Mouse (Mus musculus) thymus, adult 2 months (tissue): ENCODE data around the gene Ano10. TPM values are rescaled to one million over a fixed set of nuclear protein-coding genes. Genes with fewer than 3 reads are reported as not detected.

ENCODE experiments used
- DNase-seq: peaks from one replicate; pipeline ENCODE4 v3.0.0; 2021
- H3K27ac ChIP-seq: fragments of 200-500 bp; 2 replicates; pipeline ENCODE4 v1.5.1; 2012; ENCODE audit warnings: low read length, control low read depth; ENCODE audit not compliant: control insufficient read depth, insufficient read depth
- H3K27me3 ChIP-seq: fragments of 200-500 bp; 2 replicates; pipeline ENCODE4 v1.6.1; 2012; ENCODE audit warnings: mild to moderate bottlenecking, low read length, moderate library complexity, mixed read lengths; ENCODE audit not compliant: control insufficient read depth, insufficient read depth
- H3K36me3 ChIP-seq: fragments of 200-500 bp; 2 replicates; pipeline ENCODE4 v1.6.1; 2012; ENCODE audit warnings: mild to moderate bottlenecking, low read length, moderate library complexity; ENCODE audit not compliant: control insufficient read depth, insufficient read depth
- H3K4me1 ChIP-seq: fragments of 200-500 bp; replicated peaks from 2 replicates; pipeline ENCODE4 v1.6.1; 2012; ENCODE audit warnings: low read length; ENCODE audit not compliant: control insufficient read depth, insufficient read depth
- H3K4me3 ChIP-seq: fragments of 200-500 bp; 2 replicates; pipeline ENCODE4 v1.5.1; 2012; ENCODE audit warnings: mild to moderate bottlenecking, low read length, control low read depth, moderate library complexity; ENCODE audit not compliant: control insufficient read depth, insufficient read depth
- CTCF ChIP-seq: fragments of 200-500 bp; IDR thresholded peaks from 2 replicates; pipeline ENCODE4 v1.5.1; 2012; ENCODE audit warnings: mild to moderate bottlenecking, control low read depth, low read length, moderate library complexity, borderline replicate concordance; ENCODE audit not compliant: control insufficient read depth, poor library complexity, insufficient read depth; ENCODE audit errors: extremely low read depth
- POLR2A ChIP-seq: fragments of 200-500 bp; IDR thresholded peaks from 2 replicates; pipeline ENCODE4 v1.6.1; 2012; ENCODE audit warnings: mild to moderate bottlenecking, low read length, control low read depth, moderate library complexity; ENCODE audit not compliant: control insufficient read depth, poor library complexity, insufficient read depth; ENCODE audit errors: extremely low read depth
- WGBS: fragments of 180-500 bp; shearing (Covaris S2); methylation state at CpG from one replicate; pipeline ENCODE4 v1.1.7; 2018; 5-methylcytosine and 5-hydroxymethylcytosine counted together
- polyA plus RNA-seq: library from polyadenylated mRNA; depleted of rRNA; stranded (reverse); fragments of >200 nt; gene quantifications from 2 replicates; pipeline ENCODE4 v1.2.3, GENCODE M21; 2012

The Ano10 gene
- polyA plus RNA-seq, 1 experiment = 41.3 TPM

DNA sequence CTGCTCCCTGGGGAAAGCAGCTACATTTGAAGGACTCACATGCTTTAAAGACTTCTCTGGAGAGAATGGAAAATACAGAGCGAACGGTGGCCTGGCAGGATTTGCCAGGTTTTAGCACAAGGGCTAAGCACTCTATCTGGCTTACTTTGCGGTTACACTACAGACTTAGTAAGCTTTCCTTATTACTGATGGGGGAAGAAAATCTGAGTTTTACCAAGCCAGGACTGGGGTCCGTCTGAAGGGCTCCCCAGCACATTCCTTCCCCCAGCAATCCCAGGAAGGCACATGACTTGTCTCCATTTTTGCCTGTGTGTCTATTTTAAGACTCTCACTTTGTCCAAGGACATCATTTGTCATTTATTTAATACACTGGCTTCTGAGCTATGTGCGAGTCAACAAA lies 97.2 kb downstream of the Ano10 start:
- H3K4me3 ChIP-seq = no peak overlapping the region
- H3K4me1 ChIP-seq = peaks cover 18% of the 10 kb centered on the region
- 99% methylated on average over 5 of the region's 5 CpGs for WGBS
- H3K36me3 ChIP-seq = no peaks in the 10 kb centered on the region
- no peak for TF ChIP-seq CTCF
- no peak for TF ChIP-seq POLR2A
- no peaks in the 10 kb centered on the region for H3K27me3 ChIP-seq
- DNase-seq = no peak
- no peak overlapping the region for H3K27ac ChIP-seq

DNA sequence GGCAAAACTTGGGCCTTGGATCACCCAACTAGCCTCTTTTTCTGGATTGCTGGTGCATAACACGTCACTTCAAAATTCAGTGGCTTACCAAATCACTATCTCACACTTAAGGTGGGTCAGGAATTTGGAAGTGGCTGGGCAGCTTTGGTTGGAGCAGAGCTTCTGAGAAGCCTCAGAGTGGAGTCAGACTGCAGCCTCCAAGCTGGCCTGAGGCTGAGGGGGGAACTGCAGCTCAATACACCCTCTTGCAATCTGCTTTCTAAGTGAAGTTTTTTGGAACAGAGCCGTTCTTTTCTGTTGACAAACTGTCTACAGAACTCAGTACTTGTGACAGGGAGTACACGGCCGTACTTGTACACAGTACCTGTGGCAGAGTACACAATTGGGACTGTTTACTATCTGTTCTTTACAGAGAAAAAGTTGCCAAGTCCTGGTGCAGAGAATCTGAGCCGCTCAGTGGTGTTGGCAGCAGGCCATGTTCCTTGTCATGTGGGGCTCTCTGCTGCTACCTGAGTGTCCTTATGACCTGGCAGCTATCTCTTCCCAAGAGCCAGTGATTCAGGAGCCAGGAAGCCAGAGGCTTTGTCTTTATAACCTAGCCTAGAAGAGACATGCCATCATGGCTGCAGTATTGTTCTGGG lies 99.1 kb downstream of the Ano10 start:
- no peak overlapping the region for H3K27ac ChIP-seq
- DNase-seq = no peak
- WGBS = 95% methylated on average over 5 of the region's 5 CpGs
- H3K27me3 ChIP-seq = no peaks in the 10 kb centered on the region
- no peak for TF ChIP-seq POLR2A
- no peak for TF ChIP-seq CTCF
- H3K36me3 ChIP-seq = no peaks in the 10 kb centered on the region
- no peak overlapping the region for H3K4me3 ChIP-seq
- H3K4me1 ChIP-seq = peaks cover 24% of the 10 kb centered on the region

DNA sequence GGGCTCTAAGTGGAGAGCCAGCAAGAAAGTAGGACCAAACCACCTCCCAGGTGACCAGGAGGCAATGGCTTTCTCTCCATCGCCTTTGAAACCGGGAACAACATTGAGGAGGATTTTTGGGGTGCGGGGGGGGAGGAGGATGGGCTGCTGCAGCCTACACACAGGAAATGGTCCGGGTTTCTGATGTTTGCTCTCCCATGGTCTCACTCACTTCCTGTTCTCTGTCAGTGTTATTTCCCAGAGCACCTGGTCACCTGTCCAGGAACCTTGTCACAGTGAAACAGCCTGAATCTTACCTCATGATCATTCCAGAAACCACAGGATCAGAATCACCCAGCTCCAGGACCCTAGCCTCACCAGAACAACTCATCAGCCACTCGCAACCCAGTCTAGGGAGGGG lies 100.4 kb downstream of the Ano10 start:
- H3K27me3 ChIP-seq = no peaks in the 10 kb centered on the region
- no peak overlapping the region for H3K4me3 ChIP-seq
- H3K36me3 ChIP-seq = no peaks in the 10 kb centered on the region
- TF ChIP-seq POLR2A = no peak
- no peak for TF ChIP-seq CTCF
- DNase-seq = no peak
- H3K4me1 ChIP-seq = peaks cover 32% of the 10 kb centered on the region
- peak overlapping the region; percentile 55; the same call in 1 of the 2 replicates for H3K27ac ChIP-seq
- 42% methylated on average over 5 of the region's 5 CpGs for WGBS

DNA sequence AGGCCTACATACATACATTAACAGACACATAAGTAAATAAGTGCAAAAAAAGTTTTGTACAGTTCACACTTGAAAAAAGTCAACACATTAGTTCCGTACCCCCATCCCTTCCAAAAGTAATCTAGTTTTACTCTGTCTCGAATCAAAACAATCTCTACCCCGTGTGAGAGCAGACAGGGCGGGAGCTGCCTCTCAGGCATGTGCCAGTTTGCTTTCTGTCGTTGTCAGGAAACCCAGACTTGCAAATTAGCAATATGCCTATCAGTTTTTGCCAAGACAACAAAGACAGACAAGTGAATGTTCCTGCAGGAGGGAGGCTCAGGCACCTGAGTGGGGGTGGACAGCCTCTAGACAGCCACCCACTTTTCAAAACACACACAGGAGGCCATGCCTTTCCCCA lies 100.9 kb downstream of the Ano10 start:
- TF ChIP-seq POLR2A (no peak), CTCF (no peak)
- Histone ChIP-seq H3K27ac (peak overlapping the region; percentile 55; the same call in 1 of the 2 replicates), H3K4me3 (no peak overlapping the region), H3K27me3 (no peaks in the 10 kb centered on the region), H3K4me1 (peaks cover 34% of the 10 kb centered on the region), H3K36me3 (no peaks in the 10 kb centered on the region)
- no peak for DNase-seq
- 50% methylated on average over 5 of the region's 5 CpGs for WGBS

DNA sequence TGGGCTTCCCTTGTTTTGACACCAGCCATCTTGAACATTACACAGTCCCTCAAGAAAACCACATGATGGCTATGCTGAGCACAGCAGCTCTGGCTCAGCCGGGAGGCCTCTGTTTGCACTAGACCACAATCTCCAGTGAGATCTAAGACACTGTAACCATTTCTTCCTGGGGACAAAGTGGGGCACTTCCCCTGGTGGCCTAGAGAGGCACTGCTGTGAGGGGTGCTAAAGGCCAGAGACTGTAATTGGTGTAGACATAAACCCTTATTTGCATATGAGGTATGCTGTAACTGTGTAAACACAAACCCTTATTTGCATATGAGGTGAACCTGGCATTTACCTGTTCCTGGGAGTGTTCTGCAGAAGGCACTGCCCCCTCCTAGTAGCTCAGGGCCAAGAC lies 105.5 kb downstream of the Ano10 start:
- Histone ChIP-seq H3K27ac (peak overlapping the region; percentile 7; the same call in 1 of the 2 replicates), H3K27me3 (no peaks in the 10 kb centered on the region), H3K36me3 (no peaks in the 10 kb centered on the region), H3K4me1 (peaks cover 48% of the 10 kb centered on the region), H3K4me3 (no peak overlapping the region)
- no peak for TF ChIP-seq POLR2A
- TF ChIP-seq CTCF = no peak
- WGBS = 3% methylated on average over 1 of the region's 1 CpGs
- DNase-seq = peak; percentile 75

DNA sequence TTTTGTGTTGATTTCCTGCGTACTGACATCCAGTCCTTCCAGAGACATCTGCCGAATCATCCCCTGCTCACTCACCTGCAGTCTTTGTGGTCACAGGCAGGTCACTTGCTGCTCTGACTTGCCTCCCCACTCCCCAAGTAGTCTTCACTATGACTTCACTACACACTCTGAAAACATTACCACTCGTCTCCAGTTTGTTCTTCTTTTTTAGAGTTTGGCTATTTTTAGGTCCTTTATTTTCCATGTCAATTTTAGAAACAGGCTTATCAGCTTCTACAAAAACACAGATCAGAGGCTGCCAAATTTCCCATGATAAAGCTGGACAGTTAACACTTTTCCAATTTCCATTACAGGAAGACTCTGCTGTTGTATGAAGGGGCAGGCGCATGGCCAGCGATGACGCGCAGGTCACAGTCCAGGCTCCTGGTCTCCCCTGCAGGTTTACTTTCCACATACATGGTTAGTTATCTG lies 106.7 kb downstream of the Ano10 start:
- DNase-seq = no peak
- H3K36me3 ChIP-seq = no peaks in the 10 kb centered on the region
- H3K27ac ChIP-seq = no peak overlapping the region
- H3K4me3 ChIP-seq = no peak overlapping the region
- H3K27me3 ChIP-seq = no peaks in the 10 kb centered on the region
- TF ChIP-seq CTCF (no peak), POLR2A (no peak)
- 64% methylated on average over 7 of the region's 7 CpGs for WGBS
- peaks cover 40% of the 10 kb centered on the region for H3K4me1 ChIP-seq
